Mouse (Mus musculus): Measurements from ENCODE around the gene Pml. TPM values are rescaled to one million over a fixed set of nuclear protein-coding genes. Genes with fewer than 3 reads are reported as not detected.

Gene Pml
- polyA plus RNA-seq (2012; ENCODE audit: insufficient read depth, insufficient read length, missing spikeins) = 60.5 and 71.3 TPM in 2 replicates

- Histone ChIP-seq H3K27ac (ENCODE audit: insufficient read depth, low read depth, low read length) (peak within 1 kb of the TSS; percentile 81), H3K4me3 (ENCODE audit: insufficient read depth, low read length) (peak within 1 kb of the TSS; percentile 76), H3K4me1 (ENCODE audit: control insufficient read depth, insufficient read depth, low read length) (peaks cover 37% of the 10 kb centered on the region)
- TF ChIP-seq CTCF (IDR thresholded peaks at IDR 0.05; ENCODE audit: low read depth, low read length) = no peak
- TF ChIP-seq POLR2A (IDR thresholded peaks at IDR 0.05; ENCODE audit: borderline replicate concordance, low read depth, low read length) = 0 out of 2 replicates have a peak, but pooled peaks have one; percentile 26
These were observed at the start of gene Pml for GRCm38 (mm10) chr9:58249592-58250192. Gene Pml, minus strand, starts transcription at chr9:58249786.

GRCm38 (mm10) chr9:58297961-58298477 lies 48.4 kb upstream of the Pml start:
- Histone ChIP-seq H3K4me3 (ENCODE audit: insufficient read depth, low read length) (no peak overlapping the region), H3K4me1 (ENCODE audit: control insufficient read depth, insufficient read depth, low read length) (no peaks in the 10 kb centered on the region), H3K27ac (ENCODE audit: insufficient read depth, low read depth, low read length) (no peak overlapping the region)
- TF ChIP-seq POLR2A (IDR thresholded peaks at IDR 0.05; ENCODE audit: borderline replicate concordance, low read depth, low read length) (no peak), CTCF (IDR thresholded peaks at IDR 0.05; ENCODE audit: low read depth, low read length) (no peak)

- no peak for TF ChIP-seq CTCF (IDR thresholded peaks at IDR 0.05; ENCODE audit: low read depth, low read length)
- no peak for TF ChIP-seq POLR2A (IDR thresholded peaks at IDR 0.05; ENCODE audit: borderline replicate concordance, low read depth, low read length)
- Histone ChIP-seq H3K27ac (ENCODE audit: insufficient read depth, low read depth, low read length) (no peak overlapping the region), H3K4me3 (ENCODE audit: insufficient read depth, low read length) (no peak overlapping the region), H3K4me1 (ENCODE audit: control insufficient read depth, insufficient read depth, low read length) (no peaks in the 10 kb centered on the region)
These were observed 47.5 kb upstream of the Pml start for GRCm38 (mm10) chr9:58297065-58297464.

- no peak overlapping the region for H3K4me3 ChIP-seq (ENCODE audit: insufficient read depth, low read length)
- no peak for TF ChIP-seq POLR2A (IDR thresholded peaks at IDR 0.05; ENCODE audit: borderline replicate concordance, low read depth, low read length)
- no peak for TF ChIP-seq CTCF (IDR thresholded peaks at IDR 0.05; ENCODE audit: low read depth, low read length)
- no peak overlapping the region for H3K27ac ChIP-seq (ENCODE audit: insufficient read depth, low read depth, low read length)
- no peaks in the 10 kb centered on the region for H3K4me1 ChIP-seq (ENCODE audit: control insufficient read depth, insufficient read depth, low read length)
These were observed 46.3 kb upstream of the Pml start for GRCm38 (mm10) chr9:58295766-58296361.

- Histone ChIP-seq H3K4me1 (ENCODE audit: control insufficient read depth, insufficient read depth, low read length) (no peaks in the 10 kb centered on the region), H3K27ac (ENCODE audit: insufficient read depth, low read depth, low read length) (no peak overlapping the region), H3K4me3 (ENCODE audit: insufficient read depth, low read length) (no peak overlapping the region)
- TF ChIP-seq POLR2A (IDR thresholded peaks at IDR 0.05; ENCODE audit: borderline replicate concordance, low read depth, low read length) (no peak), CTCF (IDR thresholded peaks at IDR 0.05; ENCODE audit: low read depth, low read length) (no peak)
These were observed 45.8 kb upstream of the Pml start for GRCm38 (mm10) chr9:58295345-58295744.

GRCm38 (mm10) chr9:58294527-58294926 lies 44.9 kb upstream of the Pml start:
- no peaks in the 10 kb centered on the region for H3K4me1 ChIP-seq (ENCODE audit: control insufficient read depth, insufficient read depth, low read length)
- H3K4me3 ChIP-seq (ENCODE audit: insufficient read depth, low read length) = no peak overlapping the region
- no peak overlapping the region for H3K27ac ChIP-seq (ENCODE audit: insufficient read depth, low read depth, low read length)
- no peak for TF ChIP-seq CTCF (IDR thresholded peaks at IDR 0.05; ENCODE audit: low read depth, low read length)

- Histone ChIP-seq H3K4me3 (ENCODE audit: insufficient read depth, low read length) (no peak overlapping the region), H3K4me1 (ENCODE audit: control insufficient read depth, insufficient read depth, low read length) (no peaks in the 10 kb centered on the region), H3K27ac (ENCODE audit: insufficient read depth, low read depth, low read length) (no peak overlapping the region)
- no peak for TF ChIP-seq POLR2A (IDR thresholded peaks at IDR 0.05; ENCODE audit: borderline replicate concordance, low read depth, low read length)
These were observed 40.3 kb upstream of the Pml start for GRCm38 (mm10) chr9:58289901-58290300.

GRCm38 (mm10) chr9:58289090-58289489 lies 39.5 kb upstream of the Pml start:
- Histone ChIP-seq H3K27ac (ENCODE audit: insufficient read depth, low read depth, low read length) (no peak overlapping the region), H3K4me1 (ENCODE audit: control insufficient read depth, insufficient read depth, low read length) (no peaks in the 10 kb centered on the region), H3K4me3 (ENCODE audit: insufficient read depth, low read length) (no peak overlapping the region)
- TF ChIP-seq CTCF (IDR thresholded peaks at IDR 0.05; ENCODE audit: low read depth, low read length) (no peak), POLR2A (IDR thresholded peaks at IDR 0.05; ENCODE audit: borderline replicate concordance, low read depth, low read length) (no peak)

GRCm38 (mm10) chr9:58283431-58283830 lies 33.8 kb upstream of the Pml start:
- peaks cover 8% of the 10 kb centered on the region; the same call in 1 of the 2 replicates for H3K4me1 ChIP-seq (ENCODE audit: control insufficient read depth, insufficient read depth, low read length)
- TF ChIP-seq CTCF (IDR thresholded peaks at IDR 0.05; ENCODE audit: low read depth, low read length) (no peak), POLR2A (IDR thresholded peaks at IDR 0.05; ENCODE audit: borderline replicate concordance, low read depth, low read length) (no peak)
- no peak overlapping the region for H3K27ac ChIP-seq (ENCODE audit: insufficient read depth, low read depth, low read length)
- H3K4me3 ChIP-seq (ENCODE audit: insufficient read depth, low read length) = no peak overlapping the region

GRCm38 (mm10) chr9:58281597-58281996 lies 32.0 kb upstream of the Pml start:
- H3K27ac ChIP-seq (ENCODE audit: insufficient read depth, low read depth, low read length) = no peak overlapping the region
- H3K4me1 ChIP-seq (ENCODE audit: control insufficient read depth, insufficient read depth, low read length) = peaks cover 8% of the 10 kb centered on the region; the same call in 1 of the 2 replicates
- peak; percentile 36; the same call in 1 of the 2 replicates for TF ChIP-seq CTCF (IDR thresholded peaks at IDR 0.05; ENCODE audit: low read depth, low read length)
- no peak for TF ChIP-seq POLR2A (IDR thresholded peaks at IDR 0.05; ENCODE audit: borderline replicate concordance, low read depth, low read length)
- H3K4me3 ChIP-seq (ENCODE audit: insufficient read depth, low read length) = no peak overlapping the region

All from bone marrow macrophage, adult 2 months (primary cell).